ENCODE assay signal across 8 mouse cellular contexts in the genomic region with DNA sequence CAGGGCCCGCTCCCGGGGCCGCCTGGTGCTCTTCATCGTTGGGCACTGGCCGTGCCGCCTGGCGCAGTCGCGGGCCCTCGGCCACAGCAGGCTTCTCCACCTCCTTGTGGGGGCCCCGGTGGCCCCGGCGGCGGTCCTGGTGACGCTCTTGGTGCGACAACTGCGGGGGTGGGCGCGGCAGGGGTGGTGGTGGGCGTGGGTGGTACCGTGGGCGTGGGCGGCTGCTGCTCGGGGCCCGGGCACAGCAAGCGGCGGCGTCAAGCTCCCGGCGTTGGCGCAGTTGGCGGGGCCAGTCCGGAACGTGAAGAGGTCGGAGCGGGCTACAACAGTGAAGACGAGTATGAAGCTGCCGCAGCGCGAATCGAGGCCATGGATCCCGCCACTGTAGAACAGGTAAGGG. TPM values are rescaled to one million over a fixed set of nuclear protein-coding genes. Genes with fewer than 3 reads are reported as not detected.
DNase-seq lines count a peak whose midpoint lies in the region; ATAC-seq and TF ChIP-seq lines count a peak whose summit lies in the region.

No protein-coding gene starts in this region.

- TF ChIP-seq POLR2A in thymus, adult 2 months (IDR thresholded peaks at IDR 0.05; ENCODE audit: control insufficient read depth, extremely low read depth, insufficient read depth, low read length, poor library complexity): no peak

- peak in 1 of 2 experiments; percentile 16 for DNase-seq in layer of hippocampus, adult 2 months (ENCODE audit: low spot score in 2 of 2)
- no peak for DNase-seq in layer of hippocampus, adult 9-10 months (ENCODE audit: low spot score)
- peak; percentile 41 for DNase-seq in T-cell, adult 2 months (ENCODE audit: low spot score)
- DNase-seq in thymus, adult 2 months: peak; percentile 19
- no peak for DNase-seq in left cerebral cortex, postnatal 14 days (ENCODE audit: low spot score in 2 of 2)

- H3K9me3 ChIP-seq in forebrain, embryonic 12.5 days: no peaks in the 10 kb centered on the region
- H3K9me3 ChIP-seq in kidney, embryonic 16.5 days (ENCODE audit: low read length): no peaks in the 10 kb centered on the region
- no peaks in the 10 kb centered on the region for H3K9me3 ChIP-seq in midbrain, embryonic 12.5 days

- intact Hi-C loops in left cerebral cortex, postnatal 14 days (cut with DNase I): loop anchor here (5.0 kb wide), 1 partner anchor 35 kb away; the partner anchor contains the start of gene Pim2

- peak overlapping the region; percentile 68 for H3K4me3 ChIP-seq in layer of hippocampus, adult 2 months
- H3K4me3 ChIP-seq in forebrain, embryonic 12.5 days (replicated peaks): peak overlapping the region; percentile 82
- H3K4me3 ChIP-seq in kidney, embryonic 16.5 days (ENCODE audit: low read length): peak overlapping the region; percentile 74
- peak overlapping the region; percentile 83 for H3K4me3 ChIP-seq in midbrain, embryonic 12.5 days
- peak overlapping the region; percentile 96 for H3K4me3 ChIP-seq in thymus, adult 2 months (ENCODE audit: control insufficient read depth, insufficient read depth, low read length)

- peaks cover 18% of the 10 kb centered on the region for H3K4me1 ChIP-seq in forebrain, embryonic 12.5 days
- peaks cover 13% of the 10 kb centered on the region; the same call in 1 of the 2 replicates for H3K4me1 ChIP-seq in kidney, embryonic 16.5 days (ENCODE audit: insufficient read depth, low read length)
- H3K4me1 ChIP-seq in midbrain, embryonic 12.5 days: peaks cover 18% of the 10 kb centered on the region; the same call in 1 of the 2 replicates
- H3K4me1 ChIP-seq in thymus, adult 2 months (replicated peaks; ENCODE audit: control insufficient read depth, insufficient read depth, low read length): 0 out of 2 replicates have a peak, but pooled peaks cover 8% of the 10 kb centered on the region

- H3K27ac ChIP-seq in layer of hippocampus, adult 2 months: peak overlapping the region; percentile 95
- H3K27ac ChIP-seq in forebrain, embryonic 12.5 days: peak overlapping the region; percentile 87
- peak overlapping the region; percentile 96 for H3K27ac ChIP-seq in kidney, embryonic 16.5 days (ENCODE audit: low read length)
- peak overlapping the region; percentile 87 for H3K27ac ChIP-seq in midbrain, embryonic 12.5 days (replicated peaks)
- no peak overlapping the region; the same call in 1 of the 2 replicates for H3K27ac ChIP-seq in thymus, adult 2 months (ENCODE audit: control insufficient read depth, insufficient read depth, low read length)

- H3K4me2 ChIP-seq in forebrain, embryonic 12.5 days: peak overlapping the region; percentile 73
- peak overlapping the region; percentile 62 for H3K4me2 ChIP-seq in kidney, embryonic 16.5 days (replicated peaks; ENCODE audit: low read depth, low read length)
- H3K4me2 ChIP-seq in midbrain, embryonic 12.5 days (replicated peaks): peak overlapping the region; percentile 72

- WGBS in forebrain, embryonic 12.5 days: 10% methylated on average over 41 of the region's 42 CpGs
- 17% methylated on average over 40 of the region's 42 CpGs for WGBS in kidney, embryonic 16.5 days
- WGBS in midbrain, embryonic 12.5 days: 22% methylated on average over 34 of the region's 42 CpGs
- 3% methylated on average over 36 of the region's 42 CpGs for WGBS in thymus, adult 2 months

- no peak for TF ChIP-seq CTCF in layer of hippocampus, adult 2 months (conservative IDR thresholded peaks at IDR 0.05)
- no peak for TF ChIP-seq CTCF in thymus, adult 2 months (IDR thresholded peaks at IDR 0.05; ENCODE audit: borderline replicate concordance, control insufficient read depth, extremely low read depth, insufficient read depth, low read length, poor library complexity)

- no peaks in the 10 kb centered on the region for H3K27me3 ChIP-seq in forebrain, embryonic 12.5 days
- H3K27me3 ChIP-seq in kidney, embryonic 16.5 days (ENCODE audit: insufficient read depth, low read length): no peaks in the 10 kb centered on the region
- H3K27me3 ChIP-seq in midbrain, embryonic 12.5 days: no peaks in the 10 kb centered on the region
- H3K27me3 ChIP-seq in thymus, adult 2 months (ENCODE audit: control insufficient read depth, insufficient read depth, low read length): no peaks in the 10 kb centered on the region

- H3K36me3 ChIP-seq in forebrain, embryonic 12.5 days (replicated peaks): no peaks in the 10 kb centered on the region; the same call in 1 of the 2 replicates
- no peaks in the 10 kb centered on the region for H3K36me3 ChIP-seq in kidney, embryonic 16.5 days (ENCODE audit: insufficient read depth, low read length)
- 0 out of 2 replicates have a peak, but pooled peaks cover 4% of the 10 kb centered on the region for H3K36me3 ChIP-seq in midbrain, embryonic 12.5 days
- no peaks in the 10 kb centered on the region for H3K36me3 ChIP-seq in thymus, adult 2 months (ENCODE audit: control insufficient read depth, insufficient read depth, low read length)

- ATAC-seq in forebrain, embryonic 12.5 days (ENCODE audit: low FRiP score): no peak
- 0 out of 2 replicates have a peak, but pooled peaks have one; percentile 1 for ATAC-seq in kidney, embryonic 16.5 days (ENCODE audit: low FRiP score, low TSS enrichment)
- ATAC-seq in midbrain, embryonic 12.5 days (ENCODE audit: low FRiP score, low read depth): no peak

- peak overlapping the region; percentile 84 for H3K9ac ChIP-seq in forebrain, embryonic 12.5 days
- H3K9ac ChIP-seq in kidney, embryonic 16.5 days (replicated peaks; ENCODE audit: low read length): peak overlapping the region; percentile 82
- peak overlapping the region; percentile 87 for H3K9ac ChIP-seq in midbrain, embryonic 12.5 days (replicated peaks)

RNA-seq across cellular contexts. Expression of gene Otud5, which starts 1.2 kb away (rescaled TPM):
- total RNA-seq in layer of hippocampus, adult 2 months (2021): 10 to 100 TPM; 82.6 to 83.8 TPM
- polyA plus RNA-seq in forebrain, embryonic 12.5 days (2016; fragmentation: Nextera tagmentation; extraction: Ambion mirVana): 60.8 and 63.0 TPM in 2 replicates
- polyA plus RNA-seq in kidney, embryonic 16.5 days (2015; fragmentation: Nextera tagmentation; extraction: Ambion mirVana): 37.5 and 39.1 TPM in 2 replicates
- polyA plus RNA-seq in midbrain, embryonic 12.5 days (2016; fragmentation: Nextera tagmentation; extraction: Ambion mirVana): 63.2 and 68.3 TPM in 2 replicates
- polyA plus RNA-seq in thymus, adult 2 months (2012; rRNA removed): 112 TPM in 2 replicates
- 10 to 100 TPM; 61.1 to 68.2 TPM for total RNA-seq in left cerebral cortex, postnatal 14 days (2021)

RNA-seq across cellular contexts. Expression of gene Kcnd1, which starts 20.2 kb away (rescaled TPM):
- 1 to 10 TPM; 9.5 to 9.7 TPM for total RNA-seq in layer of hippocampus, adult 2 months (2021)
- 0.95 and 1.5 TPM in 2 replicates for polyA plus RNA-seq in forebrain, embryonic 12.5 days (2016; fragmentation: Nextera tagmentation; extraction: Ambion mirVana)
- polyA plus RNA-seq in kidney, embryonic 16.5 days (2015; fragmentation: Nextera tagmentation; extraction: Ambion mirVana): 1.7 and 1.9 TPM in 2 replicates
- 0.96 and 1.5 TPM in 2 replicates for polyA plus RNA-seq in midbrain, embryonic 12.5 days (2016; fragmentation: Nextera tagmentation; extraction: Ambion mirVana)
- polyA plus RNA-seq in thymus, adult 2 months (2012; rRNA removed): 1.1 TPM in 2 replicates
- total RNA-seq in left cerebral cortex, postnatal 14 days (2021): 1 to 10 TPM; 9.7 TPM

RNA-seq across cellular contexts. Expression of gene Pim2, which starts 35.7 kb away (rescaled TPM):
- 10 to 100 TPM; 53.0 to 54.6 TPM for total RNA-seq in layer of hippocampus, adult 2 months (2021)
- polyA plus RNA-seq in forebrain, embryonic 12.5 days (2016; fragmentation: Nextera tagmentation; extraction: Ambion mirVana): 10.4 and 13.2 TPM in 2 replicates
- 11.7 and 13.4 TPM in 2 replicates for polyA plus RNA-seq in kidney, embryonic 16.5 days (2015; fragmentation: Nextera tagmentation; extraction: Ambion mirVana)
- polyA plus RNA-seq in midbrain, embryonic 12.5 days (2016; fragmentation: Nextera tagmentation; extraction: Ambion mirVana): 19.2 and 19.7 TPM in 2 replicates
- polyA plus RNA-seq in thymus, adult 2 months (2012; rRNA removed): 53.6 and 54.6 TPM in 2 replicates
- 10 to 100 TPM; 53.9 to 56.1 TPM for total RNA-seq in left cerebral cortex, postnatal 14 days (2021)

RNA-seq across cellular contexts. Expression of gene Slc35a2, which starts 41.5 kb away (rescaled TPM):
- 10 to 100 TPM; 36.0 to 40.5 TPM for total RNA-seq in layer of hippocampus, adult 2 months (2021)
- 30.4 and 31.8 TPM in 2 replicates for polyA plus RNA-seq in forebrain, embryonic 12.5 days (2016; fragmentation: Nextera tagmentation; extraction: Ambion mirVana)
- 37.8 and 41.1 TPM in 2 replicates for polyA plus RNA-seq in kidney, embryonic 16.5 days (2015; fragmentation: Nextera tagmentation; extraction: Ambion mirVana)
- 31.0 and 31.4 TPM in 2 replicates for polyA plus RNA-seq in midbrain, embryonic 12.5 days (2016; fragmentation: Nextera tagmentation; extraction: Ambion mirVana)
- polyA plus RNA-seq in thymus, adult 2 months (2012; rRNA removed): 81.7 and 100 TPM in 2 replicates
- total RNA-seq in left cerebral cortex, postnatal 14 days (2021): 10 to 100 TPM; 46.3 to 56.3 TPM

RNA-seq across cellular contexts. Expression of gene Gripap1, which starts 52.8 kb away (rescaled TPM):
- 100 to 1,000 TPM; 105 to 108 TPM for total RNA-seq in layer of hippocampus, adult 2 months (2021)
- 75.7 and 84.4 TPM in 2 replicates for polyA plus RNA-seq in forebrain, embryonic 12.5 days (2016; fragmentation: Nextera tagmentation; extraction: Ambion mirVana)
- polyA plus RNA-seq in kidney, embryonic 16.5 days (2015; fragmentation: Nextera tagmentation; extraction: Ambion mirVana): 47.5 and 57.0 TPM in 2 replicates
- 78.3 and 80.8 TPM in 2 replicates for polyA plus RNA-seq in midbrain, embryonic 12.5 days (2016; fragmentation: Nextera tagmentation; extraction: Ambion mirVana)
- 68.4 and 73.1 TPM in 2 replicates for polyA plus RNA-seq in thymus, adult 2 months (2012; rRNA removed)
- total RNA-seq in left cerebral cortex, postnatal 14 days (2021): 10 to 100 TPM; 83.3 to 92.9 TPM

Comparison
In these comparisons a context has a peak if more than half of its experiments do, and no peak if none do; other contexts are left out.
1. DNase-seq: peak in T-cell, adult 2 months (single experiment) and thymus, adult 2 months (single experiment); none in layer of hippocampus, adult 9-10 months (single experiment) and left cerebral cortex, postnatal 14 days (0 of 2).
2. Peak in every context shown above with its lines, with median percentiles within 50 percentile points of each other: H3K4me3 ChIP-seq, H3K4me2 ChIP-seq and H3K9ac ChIP-seq.